Mouse (Mus musculus) bone marrow macrophage, adult 2 months (primary cell): ENCODE results near the gene Dleu7.

Source experiments
- CTCF ChIP-seq: IDR thresholded peaks from 2 replicates; pipeline ENCODE4 v1.5.1; 2012; ENCODE audit warnings: low read depth, mild to moderate bottlenecking, low read length, moderate library complexity
- POLR2A ChIP-seq: IDR thresholded peaks from 2 replicates; pipeline ENCODE4 v1.6.1; 2012; ENCODE audit warnings: mild to moderate bottlenecking, low read depth, low read length, borderline replicate concordance

DNA sequence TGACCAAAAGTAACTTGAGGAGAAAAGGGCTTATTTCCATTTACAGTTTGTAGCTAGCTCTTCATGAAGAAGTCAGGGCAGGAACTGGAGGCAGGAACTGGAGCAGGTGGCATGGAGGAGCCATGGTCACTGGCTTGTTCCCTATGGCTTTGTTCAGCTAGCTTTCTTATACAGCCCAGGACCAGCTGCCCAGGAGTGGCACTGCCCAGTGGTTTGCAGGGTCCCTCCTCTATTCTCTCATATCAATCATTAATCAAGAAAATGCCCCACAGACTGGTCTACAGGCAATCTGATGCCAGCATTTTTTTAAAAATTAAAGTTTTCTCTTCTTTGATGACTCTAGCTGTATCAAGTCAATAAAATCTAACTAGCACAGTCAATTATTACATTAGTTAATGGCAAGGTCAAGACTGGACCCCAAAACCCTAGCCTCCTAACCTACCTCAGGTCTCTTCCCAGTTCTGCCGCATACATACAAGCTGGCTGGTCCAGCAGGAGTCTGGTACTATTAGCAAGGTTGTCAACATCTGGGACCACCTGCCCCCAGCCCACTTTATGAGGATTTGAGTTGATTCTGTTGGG lies 1.4 kb downstream of the Dleu7 start:
- TF ChIP-seq POLR2A = no peak
- no peak for TF ChIP-seq CTCF
